14 mouse cellular contexts compared by ENCODE assay signal in genomic region chr10:58921643-58922188, GRCm38 (mm10).
"Had no signal": no experiment of that assay in that cellular context is flagged by ENCODE, and none has a peak within 500 bp of the region (broad histone marks: within the 10 kb centered on the region; RNA-seq: fewer than 3 reads in every experiment).

No protein-coding gene starts in this region.

- DNase-seq: kidney, postnatal 10 days; layer of hippocampus, postnatal 36 days; liver, embryonic 13.5 days; lung, adult 2 months; lung, postnatal 14 days; lung, postnatal 4 days; midbrain, embryonic 14.5 days; thymus, adult 18-20 months; thymus, postnatal 36 days had no signal

- H3K4me1 ChIP-seq: limb, embryonic 12.5 days; limb, embryonic 15.5 days; liver, embryonic 13.5 days had no signal

- H3K4me2 ChIP-seq: limb, embryonic 12.5 days; limb, embryonic 15.5 days; liver, embryonic 13.5 days; midbrain, embryonic 11.5 days had no signal

- H3K4me3 ChIP-seq: left cerebral cortex, adult 2 months; limb, embryonic 12.5 days; limb, embryonic 15.5 days; liver, embryonic 13.5 days had no signal

- H3K27me3 ChIP-seq: limb, embryonic 12.5 days; limb, embryonic 15.5 days; liver, embryonic 13.5 days had no signal

- ATAC-seq: intestine, postnatal 0 days had no signal

- H3K27ac ChIP-seq: left cerebral cortex, adult 2 months; limb, embryonic 12.5 days; limb, embryonic 15.5 days; liver, embryonic 13.5 days had no signal

- H3K36me3 ChIP-seq: limb, embryonic 12.5 days; limb, embryonic 15.5 days; liver, embryonic 13.5 days had no signal

- H3K9me3 ChIP-seq: limb, embryonic 12.5 days; limb, embryonic 15.5 days; liver, embryonic 13.5 days had no signal

- H3K9ac ChIP-seq: limb, embryonic 12.5 days; limb, embryonic 15.5 days; liver, embryonic 13.5 days had no signal
